8 mouse cellular contexts compared by ENCODE assay signal in genomic region chr4:132269740-132270560, GRCm38 (mm10). TPM values are rescaled to one million over a fixed set of nuclear protein-coding genes. Genes with fewer than 3 reads are reported as not detected.
DNase-seq lines count a peak whose midpoint lies in the region; ATAC-seq lines count a peak whose summit lies in the region.

No protein-coding gene starts in this region.

- H3K4me1 ChIP-seq in hindbrain, embryonic 16.5 days (ENCODE audit: control insufficient read depth, insufficient read depth, low read depth, low read length): peaks cover 8% of the 10 kb centered on the region

- ATAC-seq in hindbrain, embryonic 16.5 days: peak; percentile 77

- WGBS in hindbrain, embryonic 16.5 days: under 1% methylated on average over 35 of the region's 35 CpGs
- WGBS in macrophage (ENCODE audit: missing documents): under 1% methylated on average over 33 of the region's 35 CpGs

- no peaks in the 10 kb centered on the region for H3K27me3 ChIP-seq in hindbrain, embryonic 16.5 days (replicated peaks; ENCODE audit: control insufficient read depth, insufficient read depth, low read length)

- peak overlapping the region; percentile 62 for H3K9ac ChIP-seq in hindbrain, embryonic 16.5 days (ENCODE audit: low read depth, low read length)

- H3K79me2 ChIP-seq in macrophage (ENCODE audit: inconsistent target): no peaks in the 10 kb centered on the region

- peak overlapping the region; percentile 95 for H3K27ac ChIP-seq in hindbrain, embryonic 16.5 days (ENCODE audit: low read depth, low read length)
- peak overlapping the region; percentile 94 for H3K27ac ChIP-seq in macrophage

- peak overlapping the region; percentile 73 for H3K4me2 ChIP-seq in hindbrain, embryonic 16.5 days (ENCODE audit: low read length)

- H3K4me3 ChIP-seq in hindbrain, embryonic 16.5 days (ENCODE audit: low read length): peak overlapping the region; percentile 37
- H3K4me3 ChIP-seq in macrophage (ENCODE audit: inconsistent target): peak overlapping the region; percentile 19

- H3K36me3 ChIP-seq in hindbrain, embryonic 16.5 days (ENCODE audit: control insufficient read depth, insufficient read depth, low read length): no peaks in the 10 kb centered on the region
- no peaks in the 10 kb centered on the region for H3K36me3 ChIP-seq in macrophage (ENCODE audit: inconsistent target)

- no peaks in the 10 kb centered on the region for H3K9me3 ChIP-seq in hindbrain, embryonic 16.5 days (ENCODE audit: control insufficient read depth, low read length)

- peak; percentile 88 for DNase-seq in T-cell, adult 2 months (ENCODE audit: low spot score)
- DNase-seq in cerebellum, postnatal 36 days: peak; percentile 78 to 81
- DNase-seq in frontal cortex, postnatal 36 days (ENCODE audit: low spot score in 2 of 2): peak; percentile 82 to 87
- DNase-seq in left cerebral cortex, adult 18-20 months (ENCODE audit: low spot score in 2 of 2): peak; percentile 79 to 86
- peak; percentile 90 for DNase-seq in right cerebral cortex, adult 18-20 months
- peak; percentile 41 for DNase-seq in urinary bladder, postnatal 10 days (ENCODE audit: low spot score)

RNA-seq across cellular contexts. Expression of gene Taf12, which starts 4.2 kb away (rescaled TPM):
- 37.5 and 40.3 TPM in 2 replicates for polyA plus RNA-seq in hindbrain, embryonic 16.5 days (2015; fragmentation: Nextera tagmentation; extraction: Ambion mirVana)
- 10 to 100 TPM; 23.1 to 24.5 TPM for total RNA-seq in left cerebral cortex, adult 18-20 months (2021)
- total RNA-seq in macrophage (2018; cell fraction: chromatin; rRNA removed): 10 to 100 TPM in 5 of 26 experiments, 1 to 10 TPM in 21; 1.0 to 18.4 (median 5.5) TPM
- total RNA-seq in macrophage (2018; cell fraction: cytosol; rRNA removed): 10 to 100 TPM; 13.9 to 31.4 (median 23.1) TPM
- total RNA-seq in macrophage (2018; cell fraction: nucleus; rRNA removed): 10 to 100 TPM in 8 of 26 experiments, 1 to 10 TPM in 18; 1.9 to 23.5 (median 6.6) TPM
- 14.6 to 29.9 TPM (median 25.8 TPM) in 3 replicates for polyA plus RNA-seq in macrophage (2018)

RNA-seq across cellular contexts. Expression of gene Gmeb1, which starts 8.5 kb away (rescaled TPM):
- 37.6 and 38.1 TPM in 2 replicates for polyA plus RNA-seq in hindbrain, embryonic 16.5 days (2015; fragmentation: Nextera tagmentation; extraction: Ambion mirVana)
- total RNA-seq in left cerebral cortex, adult 18-20 months (2021): 10 to 100 TPM; 22.1 to 22.8 TPM
- 10 to 100 TPM; 28.1 to 68.5 (median 45.7) TPM for total RNA-seq in macrophage (2018; cell fraction: chromatin; rRNA removed)
- total RNA-seq in macrophage (2018; cell fraction: cytosol; rRNA removed): 10 to 100 TPM in 22 of 26 experiments, 1 to 10 TPM in 4; 9.4 to 14.1 (median 11.2) TPM
- 10 to 100 TPM; 19.6 to 45.7 (median 27.8) TPM for total RNA-seq in macrophage (2018; cell fraction: nucleus; rRNA removed)
- 7.8 to 8.4 TPM (median 8.3 TPM) in 3 replicates for polyA plus RNA-seq in macrophage (2018)

RNA-seq across cellular contexts. Expression of gene Rab42, which starts 33.2 kb away (rescaled TPM):
- 3.9 and 4.8 TPM in 2 replicates for polyA plus RNA-seq in hindbrain, embryonic 16.5 days (2015; fragmentation: Nextera tagmentation; extraction: Ambion mirVana)
- 1 to 10 TPM; 1.9 to 2.7 TPM for total RNA-seq in left cerebral cortex, adult 18-20 months (2021)
- total RNA-seq in macrophage (2018; cell fraction: chromatin; rRNA removed): 1 to 10 TPM in 4 of 26 experiments, under 1 TPM in 1, not detected in 21; 0.97 to 2.7 (median 2.1) TPM
- 1 to 10 TPM in 13 of 26 experiments, under 1 TPM in 11, not detected in 2; 0.19 to 2.4 (median 1.0) TPM for total RNA-seq in macrophage (2018; cell fraction: cytosol; rRNA removed)
- 1 to 10 TPM in 6 of 26 experiments, under 1 TPM in 2, not detected in 18; 0.84 to 3.7 (median 1.6) TPM for total RNA-seq in macrophage (2018; cell fraction: nucleus; rRNA removed)
- 0.52 to 0.69 TPM (median 0.60 TPM) in 3 replicates for polyA plus RNA-seq in macrophage (2018)

RNA-seq across cellular contexts. Expression of gene Ythdf2, which starts 57.8 kb away (rescaled TPM):
- 92.7 and 102 TPM in 2 replicates for polyA plus RNA-seq in hindbrain, embryonic 16.5 days (2015; fragmentation: Nextera tagmentation; extraction: Ambion mirVana)
- 10 to 100 TPM; 45.0 to 48.1 TPM for total RNA-seq in left cerebral cortex, adult 18-20 months (2021)
- total RNA-seq in macrophage (2018; cell fraction: chromatin; rRNA removed): 10 to 100 TPM; 15.8 to 59.7 (median 41.9) TPM
- total RNA-seq in macrophage (2018; cell fraction: cytosol; rRNA removed): 10 to 100 TPM; 28.4 to 56.5 (median 40.2) TPM
- 10 to 100 TPM; 18.6 to 66.1 (median 40.8) TPM for total RNA-seq in macrophage (2018; cell fraction: nucleus; rRNA removed)
- polyA plus RNA-seq in macrophage (2018): 22.2 to 36.0 TPM (median 24.4 TPM) in 3 replicates

RNA-seq across cellular contexts. Expression of gene Trnau1ap, which starts 59.4 kb away (rescaled TPM):
- 75.2 and 77.9 TPM in 2 replicates for polyA plus RNA-seq in hindbrain, embryonic 16.5 days (2015; fragmentation: Nextera tagmentation; extraction: Ambion mirVana)
- total RNA-seq in left cerebral cortex, adult 18-20 months (2021): 10 to 100 TPM; 24.3 to 26.2 TPM
- 10 to 100 TPM; 11.7 to 66.2 (median 41.8) TPM for total RNA-seq in macrophage (2018; cell fraction: chromatin; rRNA removed)
- total RNA-seq in macrophage (2018; cell fraction: cytosol; rRNA removed): 10 to 100 TPM; 22.2 to 29.5 (median 27.0) TPM
- total RNA-seq in macrophage (2018; cell fraction: nucleus; rRNA removed): 10 to 100 TPM; 13.9 to 51.0 (median 23.7) TPM
- polyA plus RNA-seq in macrophage (2018): 20.1 to 47.1 TPM (median 30.7 TPM) in 3 replicates

Comparison
In these comparisons a context has a peak if more than half of its experiments do, and no peak if none do; other contexts are left out.
1. Peak in every context shown above with its lines: DNase-seq, ATAC-seq, H3K4me3 ChIP-seq and H3K27ac ChIP-seq.